Mouse (Mus musculus) thymus, adult 2 months (tissue): Measurements from ENCODE around the gene Pde8a. TPM values are rescaled to one million over a fixed set of nuclear protein-coding genes. Genes with fewer than 3 reads are reported as not detected.
"Not testable (repeated sequence)": the region's sequence is repeated elsewhere in the genome, so short reads cannot be mapped to it uniquely, and the experiment has no call there.

Experiments used
- DNase-seq: peaks from one replicate; pipeline ENCODE4 v3.0.0; 2021
- H3K27ac ChIP-seq: fragments of 200-500 bp; 2 replicates; pipeline ENCODE4 v1.5.1; 2012; ENCODE audit warnings: low read length, control low read depth; ENCODE audit not compliant: control insufficient read depth, insufficient read depth
- H3K27me3 ChIP-seq: fragments of 200-500 bp; 2 replicates; pipeline ENCODE4 v1.6.1; 2012; ENCODE audit warnings: mild to moderate bottlenecking, low read length, moderate library complexity, mixed read lengths; ENCODE audit not compliant: control insufficient read depth, insufficient read depth
- H3K36me3 ChIP-seq: fragments of 200-500 bp; 2 replicates; pipeline ENCODE4 v1.6.1; 2012; ENCODE audit warnings: mild to moderate bottlenecking, low read length, moderate library complexity; ENCODE audit not compliant: control insufficient read depth, insufficient read depth
- H3K4me1 ChIP-seq: fragments of 200-500 bp; replicated peaks from 2 replicates; pipeline ENCODE4 v1.6.1; 2012; ENCODE audit warnings: low read length; ENCODE audit not compliant: control insufficient read depth, insufficient read depth
- H3K4me3 ChIP-seq: fragments of 200-500 bp; 2 replicates; pipeline ENCODE4 v1.5.1; 2012; ENCODE audit warnings: mild to moderate bottlenecking, low read length, control low read depth, moderate library complexity; ENCODE audit not compliant: control insufficient read depth, insufficient read depth
- CTCF ChIP-seq: fragments of 200-500 bp; IDR thresholded peaks from 2 replicates; pipeline ENCODE4 v1.5.1; 2012; ENCODE audit warnings: mild to moderate bottlenecking, control low read depth, low read length, moderate library complexity, borderline replicate concordance; ENCODE audit not compliant: control insufficient read depth, poor library complexity, insufficient read depth; ENCODE audit errors: extremely low read depth
- POLR2A ChIP-seq: fragments of 200-500 bp; IDR thresholded peaks from 2 replicates; pipeline ENCODE4 v1.6.1; 2012; ENCODE audit warnings: mild to moderate bottlenecking, low read length, control low read depth, moderate library complexity; ENCODE audit not compliant: control insufficient read depth, poor library complexity, insufficient read depth; ENCODE audit errors: extremely low read depth
- WGBS: fragments of 180-500 bp; shearing (Covaris S2); methylation state at CpG from one replicate; pipeline ENCODE4 v1.1.7; 2018; 5-methylcytosine and 5-hydroxymethylcytosine counted together
- polyA plus RNA-seq: library from polyadenylated mRNA; depleted of rRNA; stranded (reverse); fragments of >200 nt; gene quantifications from 2 replicates; pipeline ENCODE4 v1.2.3, GENCODE M21; 2012

Pde8a gene
- polyA plus RNA-seq, 1 experiment: 3.5 TPM

GRCm38 (mm10) chr7:81176187-81176769 is 37.1 kb upstream of the Pde8a start:
- 92% methylated on average over 5 of the region's 5 CpGs for WGBS
- H3K36me3 ChIP-seq: no peaks in the 10 kb centered on the region
- no peaks in the 10 kb centered on the region for H3K27me3 ChIP-seq
- no peak for DNase-seq
- TF ChIP-seq POLR2A (no peak), CTCF (no peak)
- peaks cover 13% of the 10 kb centered on the region; the same call in 1 of the 2 replicates for H3K4me1 ChIP-seq
- no peak overlapping the region for H3K4me3 ChIP-seq
- no peak overlapping the region for H3K27ac ChIP-seq

- H3K27ac ChIP-seq: no peak overlapping the region
- H3K4me1 ChIP-seq: peaks cover 13% of the 10 kb centered on the region; the same call in 1 of the 2 replicates
- DNase-seq: no peak
- TF ChIP-seq POLR2A: no peak
- no peak for TF ChIP-seq CTCF
- WGBS: 10% methylated on average over 5 of the region's 5 CpGs
- no peak overlapping the region for H3K4me3 ChIP-seq
- H3K36me3 ChIP-seq: no peaks in the 10 kb centered on the region
- no peaks in the 10 kb centered on the region for H3K27me3 ChIP-seq
Measured at GRCm38 (mm10) chr7:81179494-81179893, 33.9 kb upstream of the Pde8a start.

GRCm38 (mm10) chr7:81182492-81183175 is 30.8 kb upstream of the Pde8a start:
- WGBS: 86% methylated on average over 10 of the region's 10 CpGs
- no peak for DNase-seq
- Histone ChIP-seq H3K27ac (no peak overlapping the region), H3K4me3 (no peak overlapping the region), H3K27me3 (no peaks in the 10 kb centered on the region), H3K36me3 (no peaks in the 10 kb centered on the region), H3K4me1 (peaks cover 8% of the 10 kb centered on the region; the same call in 1 of the 2 replicates)
- TF ChIP-seq CTCF (no peak), POLR2A (no peak)

- Histone ChIP-seq H3K27ac (no peak overlapping the region), H3K36me3 (no peaks in the 10 kb centered on the region), H3K4me3 (no peak overlapping the region), H3K4me1 (peaks cover 6% of the 10 kb centered on the region; the same call in 1 of the 2 replicates), H3K27me3 (no peaks in the 10 kb centered on the region)
- TF ChIP-seq CTCF (no peak), POLR2A (no peak)
- no peak for DNase-seq
Measured at GRCm38 (mm10) chr7:81183181-81183580, 30.2 kb upstream of the Pde8a start.

- H3K4me3 ChIP-seq: no peak overlapping the region
- no peak overlapping the region for H3K27ac ChIP-seq
- TF ChIP-seq POLR2A: no peak
- no peak for TF ChIP-seq CTCF
- peaks cover 5% of the 10 kb centered on the region for H3K4me1 ChIP-seq
- WGBS: 92% methylated on average over 2 of the region's 2 CpGs
- DNase-seq: no peak
- H3K36me3 ChIP-seq: no peaks in the 10 kb centered on the region
- no peaks in the 10 kb centered on the region for H3K27me3 ChIP-seq
Measured at GRCm38 (mm10) chr7:81184136-81184535, 29.3 kb upstream of the Pde8a start.

- no peak overlapping the region for H3K27ac ChIP-seq
- 92% methylated on average over 1 of the region's 1 CpGs for WGBS
- H3K36me3 ChIP-seq: no peaks in the 10 kb centered on the region
- no peak for TF ChIP-seq CTCF
- TF ChIP-seq POLR2A: no peak
- H3K4me1 ChIP-seq: no peaks in the 10 kb centered on the region; the same call in none of the 2 replicates
- H3K27me3 ChIP-seq: no peaks in the 10 kb centered on the region
- H3K4me3 ChIP-seq: no peak overlapping the region
- no peak for DNase-seq
Measured at GRCm38 (mm10) chr7:81184651-81185050, 28.7 kb upstream of the Pde8a start.

GRCm38 (mm10) chr7:81186036-81186435 is 27.4 kb upstream of the Pde8a start:
- not testable (repeated sequence) for DNase-seq, H3K4me1 ChIP-seq

More at GRCm38 (mm10) chr7:81186036-81186435, 27.4 kb upstream of the Pde8a start:
- H3K36me3 ChIP-seq, H3K27ac ChIP-seq, H3K4me3 ChIP-seq, H3K27me3 ChIP-seq: not testable (repeated sequence)
